Mouse (Mus musculus) midbrain, embryonic 11.5 days (tissue): Measurements from ENCODE around the gene Ubr2. TPM values are rescaled to one million over a fixed set of nuclear protein-coding genes. Genes with fewer than 3 reads are reported as not detected.

Experiments
- ATAC-seq: fragments of 200-750 bp; cut with Nextera tagmentation; 2 replicates; pipeline ENCODE4 v1.8.0; 2017; ENCODE audit warnings: moderate TSS enrichment, moderate library complexity; ENCODE audit not compliant: low FRiP score
- DNase-seq: peaks from one replicate; pipeline ENCODE4 v3.0.0; 2015; ENCODE audit warnings: low spot score; ENCODE audit errors: missing footprints
- H3K27ac ChIP-seq: fragments of 300-500 bp; sonication (generic); 2 replicates; pipeline ENCODE4 v1.5.1; 2014; ENCODE audit warnings: low read depth, low read length
- H3K27me3 ChIP-seq: fragments of 300-500 bp; sonication (generic); 2 replicates; pipeline ENCODE4 v1.6.1; 2014; ENCODE audit warnings: mild to moderate bottlenecking, low read length, moderate library complexity, mixed read lengths; ENCODE audit not compliant: control insufficient read depth, insufficient read depth
- H3K36me3 ChIP-seq: fragments of 300-500 bp; sonication (generic); 2 replicates; pipeline ENCODE4 v1.6.1; 2014; ENCODE audit warnings: mild to moderate bottlenecking, low read length, moderate library complexity, mixed read lengths; ENCODE audit not compliant: control insufficient read depth, insufficient read depth
- H3K4me1 ChIP-seq: fragments of 300-500 bp; sonication (generic); 2 replicates; pipeline ENCODE4 v1.6.1; 2014; ENCODE audit warnings: low read length; ENCODE audit not compliant: control insufficient read depth, insufficient read depth
- H3K4me2 ChIP-seq: fragments of 300-500 bp; sonication (generic); 2 replicates; pipeline ENCODE4 v1.6.1; 2014; ENCODE audit warnings: mild to moderate bottlenecking, moderate library complexity
- H3K4me3 ChIP-seq: fragments of 300-500 bp; sonication (generic); 2 replicates; pipeline ENCODE4 v1.5.1; 2014; ENCODE audit warnings: low read depth, low read length
- H3K9ac ChIP-seq: fragments of 300-500 bp; sonication (generic); 2 replicates; pipeline ENCODE4 v1.6.1; 2014; ENCODE audit warnings: low read length
- H3K9me3 ChIP-seq: fragments of 300-500 bp; sonication (generic); 2 replicates; pipeline ENCODE4 v1.6.1; 2016; ENCODE audit warnings: low read length; ENCODE audit not compliant: control insufficient read depth
- WGBS: fragments of 180-500 bp; shearing (Covaris S2); extraction: QIAGEN DNeasy Blood & Tissue Kit; methylation state at CpG from one replicate; pipeline ENCODE4 v1.1.7; 2014; 5-methylcytosine and 5-hydroxymethylcytosine counted together
- polyA plus RNA-seq: library from polyadenylated mRNA; unstranded; fragments of >200 nt; fragmentation: Nextera tagmentation; extraction: Ambion mirVana; gene quantifications from 2 replicates; pipeline ENCODE4 v1.2.1, GENCODE M21; 2014

The Ubr2 gene
- polyA plus RNA-seq, 1 experiment from 2014 or later = 18.7 TPM

DNA sequence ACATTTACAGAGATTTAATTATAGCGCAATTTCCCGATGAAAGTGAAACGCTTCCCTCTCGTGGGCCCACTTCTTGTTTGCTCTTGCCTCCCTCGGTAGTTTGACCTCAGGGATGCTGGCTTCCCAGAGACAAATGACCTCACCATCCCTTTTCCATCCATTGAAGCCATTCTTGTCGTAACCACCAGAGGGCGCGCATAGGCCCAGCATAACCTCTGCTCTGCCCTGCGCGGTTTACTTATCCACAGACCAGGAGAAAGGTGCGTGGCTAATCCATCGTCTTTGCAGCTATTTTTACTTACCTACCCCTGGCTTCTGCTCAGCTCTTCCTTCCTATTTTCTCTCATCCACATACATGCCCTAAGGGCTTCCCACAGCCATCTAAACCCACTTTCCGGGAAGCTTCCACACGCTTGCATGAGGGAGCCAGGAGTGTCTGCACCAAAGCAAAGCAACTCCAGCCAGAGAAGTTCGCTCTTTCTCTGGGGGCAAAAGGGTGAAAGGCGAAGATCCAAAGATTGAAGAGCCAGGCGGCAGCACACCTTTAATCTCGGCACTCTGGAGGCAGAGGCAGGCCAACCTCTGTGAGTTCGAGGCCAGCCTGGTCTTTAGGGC is 106.4 kb downstream of the Ubr2 start:
- peak overlapping the region; percentile 20; the same call in 1 of the 2 replicates for H3K9ac ChIP-seq
- ATAC-seq (peak; percentile 77), DNase-seq (peak; percentile 98)
- no peaks in the 10 kb centered on the region for H3K4me1 ChIP-seq
- H3K27me3 ChIP-seq = no peaks in the 10 kb centered on the region
- H3K4me2 ChIP-seq = no peak overlapping the region; the same call in 1 of the 2 replicates
- no peaks in the 10 kb centered on the region for H3K9me3 ChIP-seq
- no peak overlapping the region for H3K4me3 ChIP-seq
- H3K27ac ChIP-seq = no peak overlapping the region
- WGBS = 22% methylated on average over 19 of the region's 19 CpGs
- no peaks in the 10 kb centered on the region for H3K36me3 ChIP-seq

DNA sequence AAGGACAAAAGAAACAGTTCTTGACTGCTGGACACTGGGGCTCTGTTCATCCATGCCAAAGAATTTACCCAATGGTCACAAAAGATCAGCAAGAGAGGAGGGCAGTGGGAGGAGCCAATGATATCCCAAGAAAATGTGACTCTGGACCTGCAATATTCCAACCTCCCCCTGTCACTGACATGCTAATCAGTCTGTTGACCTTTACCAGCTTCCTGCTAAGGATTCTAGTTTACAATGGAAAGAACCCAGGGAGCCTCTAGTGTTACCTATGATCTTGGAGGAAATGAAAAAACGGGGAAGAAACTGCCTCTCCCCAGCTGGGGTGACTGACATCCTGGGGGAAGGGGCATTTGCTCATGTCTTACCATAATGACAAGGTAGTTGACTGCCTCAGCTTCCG is 109.4 kb downstream of the Ubr2 start:
- Histone ChIP-seq H3K27ac (no peak overlapping the region), H3K27me3 (no peaks in the 10 kb centered on the region), H3K9me3 (no peaks in the 10 kb centered on the region), H3K4me2 (no peak overlapping the region), H3K4me3 (no peak overlapping the region), H3K4me1 (no peaks in the 10 kb centered on the region), H3K9ac (no peak overlapping the region), H3K36me3 (no peaks in the 10 kb centered on the region)
- no peak for DNase-seq
- WGBS = 51% methylated on average over 2 of the region's 2 CpGs
- ATAC-seq = no peak

DNA sequence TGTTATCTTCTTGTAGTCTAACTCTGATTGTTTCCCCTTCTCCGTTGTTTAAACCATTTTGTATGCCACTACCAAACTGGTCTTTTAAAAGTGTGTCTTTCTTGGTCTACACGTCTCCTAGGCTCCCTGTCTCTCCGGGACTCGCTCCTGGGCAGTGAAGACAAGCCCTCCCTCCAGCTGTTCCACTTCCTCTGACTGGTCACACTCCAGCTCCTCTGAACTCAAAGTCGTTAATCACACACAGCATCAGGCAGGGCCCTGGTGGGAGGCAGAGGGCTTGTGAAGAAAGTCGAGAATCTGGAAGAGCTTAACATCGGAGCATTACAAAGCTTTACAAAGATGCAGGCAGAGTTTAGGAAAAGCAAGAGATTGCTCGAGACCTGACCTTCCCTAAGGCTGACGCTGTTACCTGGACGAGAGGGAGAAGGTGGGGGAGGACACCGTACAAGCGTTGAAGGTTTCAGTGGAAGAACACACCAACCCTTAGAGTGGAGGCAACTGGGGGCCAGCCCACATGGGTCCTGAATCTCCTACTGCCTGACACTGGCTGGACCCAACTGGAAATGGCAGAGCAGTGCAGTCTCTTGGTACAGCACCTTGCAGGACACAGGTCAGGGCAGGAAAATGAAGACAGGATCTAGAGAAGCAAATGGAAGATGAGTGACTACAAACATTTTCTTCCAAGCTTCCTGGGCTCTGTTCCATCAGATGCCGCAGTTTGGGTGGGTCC is 113.0 kb downstream of the Ubr2 start:
- no peak for ATAC-seq
- 47% methylated on average over 13 of the region's 13 CpGs for WGBS
- Histone ChIP-seq H3K9ac (no peak overlapping the region), H3K36me3 (no peaks in the 10 kb centered on the region), H3K27ac (no peak overlapping the region), H3K27me3 (no peaks in the 10 kb centered on the region), H3K4me1 (peaks cover 4% of the 10 kb centered on the region), H3K9me3 (no peaks in the 10 kb centered on the region), H3K4me3 (no peak overlapping the region), H3K4me2 (no peak overlapping the region)
- no peak for DNase-seq

DNA sequence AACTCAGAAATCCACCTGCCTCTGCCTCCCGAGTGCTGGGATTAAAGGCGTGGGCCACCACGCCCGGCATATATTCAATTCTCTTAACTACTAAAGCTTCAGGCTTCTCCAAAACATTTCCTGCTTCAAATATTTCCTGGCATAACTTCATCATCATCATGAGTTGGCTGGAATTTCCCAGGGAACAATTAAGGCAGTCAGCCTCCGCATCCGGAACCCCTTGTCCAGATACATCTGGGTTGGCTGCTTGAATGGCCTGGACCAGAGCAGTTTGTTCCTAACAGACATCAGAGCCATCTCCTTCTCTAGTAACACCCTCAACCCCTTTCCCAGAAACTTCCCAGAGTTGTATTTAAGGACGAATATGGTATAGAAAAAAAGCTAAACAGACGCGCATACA is 114.9 kb downstream of the Ubr2 start:
- no peak overlapping the region for H3K9ac ChIP-seq
- ATAC-seq (no peak), DNase-seq (no peak)
- H3K4me1 ChIP-seq = peaks cover 15% of the 10 kb centered on the region
- 94% methylated on average over 9 of the region's 9 CpGs for WGBS
- H3K27me3 ChIP-seq = no peaks in the 10 kb centered on the region
- H3K36me3 ChIP-seq = no peaks in the 10 kb centered on the region
- H3K9me3 ChIP-seq = no peaks in the 10 kb centered on the region
- no peak overlapping the region for H3K4me2 ChIP-seq
- H3K27ac ChIP-seq = no peak overlapping the region
- H3K4me3 ChIP-seq = no peak overlapping the region

DNA sequence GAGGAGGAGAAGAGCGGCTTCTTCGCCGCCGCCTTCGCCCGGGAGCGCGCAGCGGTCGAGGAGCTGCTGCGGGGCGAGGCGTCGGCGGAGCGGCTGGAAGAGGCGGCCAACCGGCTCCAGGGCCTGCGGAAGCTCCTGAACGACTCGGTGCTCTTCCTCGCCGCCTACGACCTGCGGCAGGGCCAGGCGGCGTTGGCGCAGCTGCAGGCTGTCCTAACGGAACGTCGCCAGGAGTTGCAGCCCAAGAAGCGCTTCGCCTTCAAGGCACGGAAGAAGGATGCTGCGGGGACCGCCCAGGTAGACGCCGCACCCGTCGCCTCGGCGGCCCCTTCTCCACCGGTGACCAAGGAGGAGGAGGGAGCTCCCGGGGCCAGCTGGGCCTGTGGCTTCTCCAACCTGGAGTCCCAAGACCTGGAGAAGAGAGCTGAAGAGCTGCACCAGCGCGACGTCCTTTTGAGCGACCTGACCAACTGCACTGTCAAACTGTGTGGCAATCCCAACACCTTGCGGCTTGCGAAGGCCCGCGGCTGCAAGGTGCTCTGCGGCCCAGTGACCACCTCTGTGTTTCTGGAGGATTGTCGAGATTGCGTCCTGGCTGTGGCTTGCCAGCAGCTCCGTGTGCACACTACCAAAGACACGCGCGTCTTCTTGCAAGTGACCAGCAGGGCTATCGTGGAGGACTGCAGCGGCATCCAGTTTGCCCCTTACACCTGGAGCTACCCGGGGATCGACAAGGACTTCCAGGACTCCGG is 119.3 kb downstream of the Ubr2 start:
- ATAC-seq = no peak
- peaks cover 18% of the 10 kb centered on the region for H3K4me1 ChIP-seq
- H3K4me2 ChIP-seq = peak overlapping the region; percentile 86
- H3K9me3 ChIP-seq = no peaks in the 10 kb centered on the region
- DNase-seq = peak; percentile 94
- H3K4me3 ChIP-seq = peak overlapping the region; percentile 93
- WGBS = 3% methylated on average over 53 of the region's 64 CpGs
- no peaks in the 10 kb centered on the region for H3K27me3 ChIP-seq
- H3K27ac ChIP-seq = peak overlapping the region; percentile 6; the same call in 1 of the 2 replicates
- peak overlapping the region; percentile 93 for H3K9ac ChIP-seq
- H3K36me3 ChIP-seq = no peaks in the 10 kb centered on the region

DNA sequence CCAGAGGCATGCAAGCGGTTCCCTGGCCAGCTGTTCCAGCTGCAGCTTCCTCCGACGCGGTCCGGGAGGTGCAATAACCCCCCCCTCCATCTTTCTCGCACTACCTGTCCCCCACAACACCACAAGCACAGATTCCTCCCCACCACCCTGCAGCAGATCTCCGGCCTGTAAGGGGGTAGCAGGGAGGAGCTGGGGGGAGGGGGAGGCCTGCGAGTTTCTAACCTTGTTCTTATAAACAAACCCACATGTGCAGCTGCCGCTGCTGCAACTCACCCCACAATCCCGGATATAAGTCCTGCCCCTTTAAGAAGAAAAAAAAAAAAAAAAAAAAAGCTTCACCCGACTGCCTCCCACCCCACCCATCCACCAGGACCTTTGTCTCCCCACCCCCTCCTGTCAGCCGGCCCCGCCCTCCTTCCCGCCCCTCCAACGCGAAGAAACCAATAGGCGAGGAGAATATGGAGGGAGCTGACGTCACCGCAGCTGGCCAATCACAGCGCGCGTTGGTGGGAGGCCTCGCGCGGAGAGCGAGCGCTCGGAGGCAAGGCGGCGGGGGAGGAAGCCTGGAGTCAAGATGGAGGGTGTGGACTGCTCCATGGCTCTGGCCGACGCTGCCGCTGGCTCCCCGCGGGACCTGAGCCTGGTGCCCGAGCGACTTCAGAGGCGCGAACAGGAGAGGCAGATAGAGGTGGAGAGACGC is 120.1 kb downstream of the Ubr2 start, which contains the start of gene Tbcc:
Tbcc (plus strand) TSS at position 569 of the 700 bp plus-strand sequence.
- Histone ChIP-seq H3K9me3 (no peaks in the 10 kb centered on the region), H3K4me3 (peak within 1 kb of the TSS; percentile 93), H3K27me3 (no peaks in the 10 kb centered on the region), H3K4me1 (peaks cover 18% of the 10 kb centered on the region), H3K4me2 (peak within 1 kb of the TSS; percentile 86), H3K9ac (peak within 1 kb of the TSS; percentile 93), H3K27ac (peak within 1 kb of the TSS; percentile 88), H3K36me3 (no peaks in the 10 kb centered on the region)
- peak; percentile 99 for DNase-seq
- WGBS = under 1% methylated on average over 40 of the region's 40 CpGs
- ATAC-seq = peak; percentile 95

DNA sequence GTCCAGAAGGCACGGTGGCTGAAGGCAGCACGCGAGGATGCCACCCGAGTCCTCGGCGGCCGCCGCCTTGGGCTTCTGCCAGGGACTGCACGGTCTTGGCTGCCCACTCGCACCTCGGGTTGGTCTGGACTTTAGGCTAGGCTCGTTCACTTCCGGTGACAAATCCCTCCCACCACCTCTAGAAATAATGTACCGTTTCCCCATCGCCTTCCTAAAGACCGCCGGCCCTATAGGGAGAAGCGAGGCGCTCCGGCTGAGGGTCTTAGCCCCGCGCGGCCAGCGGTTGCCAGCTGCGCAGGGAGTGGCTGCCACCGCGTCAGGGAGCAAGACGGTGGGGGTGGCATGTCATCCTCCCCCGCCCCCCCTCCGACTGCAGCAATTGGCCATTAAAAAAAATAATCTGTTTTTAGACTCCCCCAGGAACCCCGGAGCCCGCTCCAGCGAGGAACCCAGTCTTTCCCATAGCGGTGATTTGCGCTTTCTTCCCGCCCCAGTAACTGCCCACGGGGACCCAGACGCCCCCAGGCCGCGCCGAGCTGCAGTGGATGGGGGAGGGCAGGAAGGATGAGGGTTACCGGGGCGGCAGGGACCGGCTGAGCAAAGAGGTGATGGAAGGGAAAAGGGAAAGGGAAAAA is 120.8 kb downstream of the Ubr2 start:
- DNase-seq (peak; percentile 95), ATAC-seq (peak; percentile 70)
- Histone ChIP-seq H3K27ac (peak overlapping the region; percentile 88), H3K4me1 (peaks cover 18% of the 10 kb centered on the region), H3K9me3 (no peaks in the 10 kb centered on the region), H3K4me2 (peak overlapping the region; percentile 82), H3K27me3 (no peaks in the 10 kb centered on the region), H3K9ac (peak overlapping the region; percentile 70), H3K36me3 (no peaks in the 10 kb centered on the region), H3K4me3 (peak overlapping the region; percentile 93)
- under 1% methylated on average over 44 of the region's 44 CpGs for WGBS

DNA sequence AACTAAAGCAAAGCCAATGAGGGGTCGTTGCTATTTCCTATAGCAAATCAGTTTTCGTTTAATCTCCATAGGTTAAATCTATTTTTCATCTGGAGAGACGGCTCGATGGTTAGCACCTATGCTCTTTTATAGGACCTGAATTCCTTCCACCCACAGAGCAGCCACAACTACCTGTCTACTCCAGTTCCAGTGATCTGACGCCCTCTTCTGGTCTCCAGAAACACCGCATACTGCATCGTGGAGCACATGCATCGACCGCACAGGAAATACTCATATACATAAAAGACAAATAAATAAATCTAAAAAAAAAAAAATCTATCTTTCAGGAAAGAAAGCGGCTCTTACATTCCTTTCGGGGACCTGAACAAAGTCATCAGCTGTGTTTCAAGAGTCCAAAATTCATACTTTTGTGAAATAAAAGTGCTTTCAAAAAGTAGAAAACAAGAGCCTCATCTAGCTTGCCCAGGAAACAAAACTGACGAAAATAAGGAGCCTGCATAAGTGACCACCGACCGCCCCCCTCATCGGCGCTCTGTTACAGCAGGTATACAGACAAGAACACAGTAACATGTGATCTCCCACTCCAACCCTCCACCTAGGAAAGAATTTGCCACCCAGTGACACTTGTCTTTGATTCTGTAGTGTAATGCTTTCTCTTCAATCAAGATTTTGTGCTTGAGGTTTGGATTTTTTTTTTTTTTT is 121.7 kb downstream of the Ubr2 start:
- H3K4me3 ChIP-seq = peak overlapping the region; percentile 93
- peak overlapping the region; percentile 82 for H3K4me2 ChIP-seq
- DNase-seq (no peak), ATAC-seq (no peak)
- WGBS = 38% methylated on average over 16 of the region's 16 CpGs
- H3K4me1 ChIP-seq = peaks cover 18% of the 10 kb centered on the region
- H3K9ac ChIP-seq = peak overlapping the region; percentile 70
- H3K27ac ChIP-seq = no peak overlapping the region
- no peaks in the 10 kb centered on the region for H3K36me3 ChIP-seq
- no peaks in the 10 kb centered on the region for H3K9me3 ChIP-seq
- no peaks in the 10 kb centered on the region for H3K27me3 ChIP-seq
